Mouse (Mus musculus): ENCODE results near the gene 1700109H08Rik.
"Not testable (repeated sequence)": the region's sequence is repeated elsewhere in the genome, so short reads cannot be mapped to it uniquely, and the experiment has no call there.

1700109H08Rik gene

DNA sequence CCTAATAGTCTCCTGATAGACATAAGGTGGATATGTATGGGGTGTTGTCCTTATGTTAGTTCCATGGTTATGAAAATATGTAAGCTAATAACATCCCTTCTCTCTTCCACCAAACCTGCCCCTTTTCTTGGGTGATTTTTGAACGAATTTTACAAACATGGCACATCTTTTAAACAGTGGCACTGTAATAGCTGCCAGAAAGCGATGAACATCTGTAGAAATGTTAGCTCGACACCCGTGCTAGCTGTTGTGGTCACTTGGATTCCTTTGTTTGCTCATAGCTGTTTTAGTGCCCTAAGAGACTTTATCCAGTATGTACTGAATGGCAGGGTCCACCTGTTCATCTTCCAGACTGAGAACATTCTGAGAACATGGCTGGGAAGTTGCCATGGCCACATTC lies at the start of gene 1700109H08Rik:
1700109H08Rik (plus strand) TSS at position 301 of the 400 bp plus-strand sequence.
- DNase-seq, result no peak

DNA sequence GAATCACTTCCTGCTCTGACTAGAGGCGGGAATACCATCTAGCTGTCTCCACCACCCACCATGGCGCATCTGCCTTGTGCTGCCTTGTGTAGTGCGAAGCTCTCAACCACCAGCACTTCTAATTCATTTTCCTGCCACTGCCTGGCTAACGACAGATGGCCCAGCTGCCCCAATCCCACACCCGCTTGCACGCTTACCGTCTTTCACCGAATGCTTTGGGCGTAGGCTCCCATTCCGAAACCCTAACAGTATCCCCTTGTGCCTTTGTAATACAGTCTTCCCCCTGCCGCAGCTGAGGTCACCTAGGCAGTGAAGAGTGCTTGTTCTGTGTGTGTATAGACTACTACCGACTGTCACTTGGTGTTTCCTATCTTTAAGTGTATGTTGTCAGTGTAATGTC lies 49.6 kb upstream of the 1700109H08Rik start:
- no peak for DNase-seq

DNA sequence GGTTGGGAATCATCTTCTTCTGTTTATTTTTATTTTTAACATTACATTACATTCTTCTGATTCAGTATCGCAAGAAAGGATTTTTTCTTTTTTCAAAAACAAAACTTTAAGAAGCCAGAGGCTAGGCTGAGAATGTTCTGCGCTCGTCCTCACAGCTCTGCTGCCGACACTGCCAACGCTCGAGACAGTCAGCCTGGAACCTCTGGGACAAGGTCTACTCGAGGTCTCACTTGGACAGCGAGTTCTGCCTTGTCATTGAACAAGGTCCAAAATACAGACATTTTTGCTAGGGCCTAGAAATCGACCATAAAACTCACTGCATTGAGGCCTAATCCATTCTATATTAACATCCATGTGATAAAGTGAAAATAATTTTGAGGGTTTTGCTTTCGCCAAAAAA lies 48.5 kb upstream of the 1700109H08Rik start:
- no peak for DNase-seq

DNA sequence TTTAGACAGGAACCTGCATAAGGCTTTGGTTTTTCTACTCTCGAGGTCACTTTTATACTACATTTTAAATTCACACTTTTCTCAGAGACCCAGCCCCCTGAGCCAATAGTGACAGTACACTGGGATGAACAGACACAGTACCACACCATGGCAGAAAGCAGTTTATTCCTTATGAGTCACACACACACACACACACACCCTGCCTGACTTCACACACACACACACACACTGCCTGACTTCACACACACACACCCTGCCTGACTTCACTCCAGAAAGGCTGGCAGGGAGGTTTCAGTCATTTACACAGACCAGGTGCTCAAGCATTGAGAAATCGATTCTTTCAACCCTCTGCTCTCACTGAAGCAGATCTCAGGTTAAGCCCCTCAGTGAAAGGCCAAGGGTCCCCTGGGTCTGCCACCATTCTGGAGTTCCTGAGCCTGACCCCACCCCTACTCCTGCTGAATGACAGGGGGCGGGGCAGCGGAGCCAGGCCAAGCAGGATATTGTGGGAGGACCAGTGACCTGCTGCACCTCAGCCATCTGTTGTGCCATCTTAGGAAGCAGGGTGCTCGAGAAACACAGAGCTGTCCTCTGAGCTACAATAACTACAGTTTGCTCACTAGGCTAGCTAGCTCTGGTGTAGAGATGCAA lies 44.2 kb upstream of the 1700109H08Rik start:
- no peak for DNase-seq

DNA sequence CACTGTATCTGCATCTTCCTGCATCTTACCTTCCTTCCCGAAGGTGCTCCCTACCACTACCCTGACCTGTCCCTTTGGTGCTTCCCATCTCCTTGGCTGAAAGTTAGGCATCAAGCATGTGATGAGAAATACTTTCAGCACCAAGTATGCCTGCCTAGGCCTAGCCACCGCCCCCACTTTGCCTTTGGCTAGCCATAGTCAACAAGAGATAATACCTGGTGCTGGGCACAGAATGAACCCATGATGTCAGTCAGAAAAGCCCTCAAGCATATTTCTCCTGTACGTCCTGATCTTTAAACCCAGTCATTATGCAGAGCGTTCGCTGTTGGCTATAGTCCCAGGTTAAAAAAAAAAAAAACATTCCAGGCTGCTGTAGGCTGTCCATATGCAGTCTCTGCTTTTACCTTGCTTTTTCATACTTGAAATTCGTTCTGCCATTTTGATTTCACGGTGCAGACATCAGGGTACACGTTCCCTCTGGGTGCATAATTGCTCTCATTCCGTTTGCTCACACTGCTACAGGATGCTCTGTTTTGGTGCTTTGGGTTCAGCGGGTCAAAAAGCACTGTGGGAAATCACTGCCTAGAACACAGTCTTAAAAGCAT lies 41.7 kb upstream of the 1700109H08Rik start:
- no peak for DNase-seq

DNA sequence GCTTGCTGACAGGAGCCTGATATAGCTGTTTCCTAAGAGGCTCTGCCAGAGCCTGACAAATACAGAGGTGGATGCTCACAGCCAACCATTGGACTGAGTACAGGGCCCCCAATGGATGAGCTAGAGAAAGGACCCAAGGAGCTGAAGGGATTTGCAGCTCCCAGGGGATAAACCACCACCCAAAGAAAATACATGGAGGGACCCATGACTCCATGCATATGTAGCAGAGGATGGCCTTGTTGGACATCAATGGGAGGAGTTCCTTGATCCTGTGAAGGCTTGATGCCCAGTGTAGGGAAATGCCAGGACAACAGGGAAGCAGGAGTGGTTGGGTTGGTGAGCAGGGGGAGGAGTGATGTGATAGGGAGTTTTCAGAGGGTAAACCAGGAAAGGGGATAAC lies 39.3 kb upstream of the 1700109H08Rik start:
- not testable (repeated sequence) for DNase-seq

DNA sequence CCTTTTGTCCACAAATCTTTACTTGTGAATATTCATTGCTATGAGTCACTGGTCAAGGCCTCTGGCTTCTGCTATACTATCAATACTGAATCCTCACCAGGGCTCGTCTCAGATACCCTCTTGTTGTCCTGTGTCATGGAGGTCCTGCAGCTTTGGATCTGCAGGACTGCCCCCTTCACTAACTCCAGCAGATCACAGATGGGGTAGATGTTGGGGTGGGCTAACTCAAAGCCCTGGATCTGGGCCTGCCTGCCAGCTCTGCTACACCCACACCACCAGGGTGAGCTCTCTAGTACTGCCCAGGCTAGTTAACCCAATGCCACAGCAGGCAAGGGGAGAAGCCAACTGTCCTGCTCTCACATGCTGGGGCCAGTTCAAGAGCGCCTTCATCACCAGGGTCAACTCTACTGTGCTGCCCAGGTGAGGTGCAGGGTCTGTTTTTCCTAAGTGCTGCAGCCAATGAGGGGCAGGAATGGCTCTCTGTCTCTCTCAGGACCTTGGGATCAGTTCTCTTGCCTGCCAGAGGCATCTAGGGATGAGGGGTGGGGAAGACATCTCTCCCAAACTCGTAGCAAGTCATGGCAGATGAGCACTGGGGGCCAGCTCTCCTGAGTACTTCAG lies 34.7 kb upstream of the 1700109H08Rik start:
- no peak for DNase-seq

DNA sequence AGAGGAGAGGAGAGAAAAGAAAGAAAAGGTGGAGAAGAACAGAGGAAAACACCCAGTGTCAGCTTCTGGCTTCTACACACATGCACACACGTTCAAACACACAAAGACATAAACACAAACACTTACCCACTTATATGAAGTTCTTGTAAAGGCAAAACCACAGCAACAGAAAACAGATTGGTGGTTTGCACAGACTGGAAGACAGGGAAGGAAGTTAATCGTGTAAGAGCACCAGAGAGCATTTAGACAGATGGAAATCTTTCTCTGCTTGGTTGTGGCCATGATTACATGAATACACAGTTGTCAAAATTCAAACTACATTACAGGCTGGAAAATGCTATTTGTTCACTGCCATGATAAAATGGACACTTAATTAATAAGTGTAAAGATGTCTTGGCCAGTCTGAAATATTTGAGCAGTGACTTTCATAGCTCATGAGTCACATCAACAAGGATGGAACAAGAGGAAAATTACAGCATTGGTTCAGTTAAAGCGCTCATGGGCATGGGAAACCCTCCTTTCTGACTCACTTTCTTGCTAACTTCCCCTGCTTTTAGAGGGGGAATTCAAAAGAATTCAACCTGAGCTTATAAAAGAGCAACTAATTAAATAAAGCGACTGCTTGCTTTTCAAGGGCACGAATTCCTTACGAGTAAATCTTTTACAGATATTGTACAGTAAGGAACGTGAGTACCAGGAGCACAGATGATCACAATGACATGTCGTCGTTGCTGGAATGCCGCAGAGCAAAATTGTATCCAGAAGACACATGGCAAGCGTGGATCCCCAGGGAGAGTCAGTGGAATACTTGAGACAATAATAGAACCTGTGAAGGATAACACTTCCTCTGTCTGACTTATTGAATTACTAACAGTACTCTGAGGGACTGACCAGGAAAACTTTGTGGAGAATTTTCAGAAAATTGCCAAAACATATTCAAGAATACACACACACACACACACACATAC lies 32.6 kb upstream of the 1700109H08Rik start:
- no peak for DNase-seq

DNA sequence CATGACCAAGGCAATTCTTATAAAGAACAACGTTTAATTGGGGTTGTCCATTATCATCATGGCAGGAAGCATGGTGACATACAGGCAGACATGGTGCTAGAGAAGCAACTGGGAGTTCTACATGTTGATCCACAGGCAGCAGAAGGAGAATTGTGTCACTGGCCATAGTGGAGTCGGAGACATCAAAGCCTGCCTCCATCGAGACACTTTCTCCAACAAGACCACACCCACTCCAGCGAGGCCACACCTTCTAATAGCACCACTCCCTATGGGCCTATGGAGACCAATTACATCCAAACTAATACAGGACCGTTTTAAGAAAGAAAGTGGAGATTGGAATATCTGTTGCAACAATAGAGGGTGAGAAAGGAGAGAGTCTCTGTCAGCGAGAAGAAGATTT lies 29.5 kb upstream of the 1700109H08Rik start:
- DNase-seq, result no peak

DNA sequence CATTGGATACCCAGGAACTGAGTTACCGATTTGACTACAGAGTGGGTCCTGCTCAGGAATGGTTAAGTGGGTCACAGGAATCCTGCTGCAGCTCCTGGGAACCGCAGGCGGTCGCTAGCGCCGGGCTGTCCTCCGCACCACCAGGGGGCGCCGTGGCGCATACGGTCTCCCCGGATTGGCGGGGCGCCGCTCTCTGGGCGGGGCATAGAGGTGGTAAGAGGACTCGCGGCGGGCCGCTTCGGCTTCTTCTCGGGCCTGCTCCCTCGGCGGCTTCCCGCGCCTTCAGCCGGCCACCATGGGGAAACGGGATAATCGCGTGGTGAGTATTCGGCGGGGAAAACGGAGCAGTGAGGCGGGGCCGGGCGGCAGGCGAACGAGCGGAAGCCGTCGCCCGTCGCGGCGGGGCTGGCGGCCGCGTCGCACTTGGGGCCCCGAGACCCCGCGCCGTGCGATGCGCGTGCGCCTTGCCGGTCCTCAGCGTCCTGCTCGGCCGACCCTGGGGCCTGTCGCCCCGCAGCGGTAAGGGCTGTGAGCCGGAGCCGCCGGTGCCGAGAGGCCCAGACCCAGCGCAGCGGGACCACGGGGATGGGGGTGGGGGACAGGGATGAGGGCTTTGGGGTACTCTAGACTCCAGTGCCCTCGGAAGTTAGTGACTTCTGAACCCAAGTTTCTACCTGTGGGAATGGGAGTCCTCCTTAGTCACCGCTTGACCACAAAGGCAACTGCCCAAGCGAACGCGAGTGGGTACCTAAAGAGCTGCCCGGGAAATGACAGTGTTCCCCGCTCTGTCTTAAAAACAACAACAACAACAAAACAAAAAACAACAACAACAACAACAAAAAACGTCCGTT lies 27.5 kb upstream of the 1700109H08Rik start, which contains the start of gene Fam133b:
Fam133b (plus strand) TSS at position 205 of the 851 bp plus-strand sequence.
- peak; percentile 99 for DNase-seq

DNA sequence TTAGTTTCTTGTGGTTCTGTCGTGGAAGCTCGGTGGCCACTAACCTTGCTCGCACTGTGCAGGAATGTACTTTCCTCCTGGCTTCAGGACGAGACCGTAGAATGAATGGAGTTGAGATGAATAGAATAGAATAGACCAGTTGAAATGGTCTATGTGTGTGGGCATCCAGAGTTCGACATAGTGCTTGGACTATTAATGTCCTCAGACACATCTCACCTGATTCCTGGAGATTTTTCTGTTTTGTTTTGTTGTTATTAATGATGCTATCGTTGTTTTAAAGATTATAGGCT lies 26.9 kb upstream of the 1700109H08Rik start:
- DNase-seq, result no peak

DNA sequence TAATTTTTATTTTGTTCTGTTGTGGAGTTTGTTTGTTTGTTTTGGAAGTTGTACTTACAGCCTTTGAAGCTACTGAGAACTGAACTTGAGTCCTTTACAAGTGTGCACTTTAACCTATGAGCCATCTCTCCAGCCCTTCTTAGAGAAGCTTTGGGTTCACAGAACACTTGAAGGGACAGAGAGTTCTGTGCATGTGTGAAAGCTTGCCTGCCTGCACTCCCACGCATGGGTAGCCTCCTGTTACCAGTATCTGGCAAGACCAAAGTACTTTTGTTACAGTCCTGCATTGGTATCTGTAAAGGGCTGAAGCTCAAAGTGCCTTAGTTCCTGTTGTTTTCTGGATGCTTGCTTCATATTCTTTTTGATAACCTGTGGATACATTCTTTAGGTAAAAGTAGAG lies 25.1 kb upstream of the 1700109H08Rik start:
- no peak for DNase-seq

DNA sequence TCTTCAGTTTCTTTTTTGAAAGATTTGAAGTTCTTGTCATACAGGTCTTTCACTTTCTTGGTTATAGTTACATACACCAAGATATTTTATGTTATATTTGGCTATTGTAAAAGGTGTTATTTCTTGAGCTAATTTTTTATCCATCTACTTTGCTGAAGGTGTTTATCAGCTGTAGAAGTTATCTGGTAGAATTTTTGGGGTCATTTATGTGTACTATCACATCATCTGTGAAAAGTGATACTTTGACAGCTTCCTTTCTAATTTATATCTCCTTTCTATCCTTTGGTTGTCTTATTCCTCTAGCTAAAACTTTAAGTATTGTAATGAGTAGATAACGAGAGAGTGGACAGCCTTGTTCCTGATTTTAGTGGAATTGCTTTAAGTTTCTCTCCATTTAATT lies 19.9 kb upstream of the 1700109H08Rik start:
- DNase-seq, result no peak

DNA sequence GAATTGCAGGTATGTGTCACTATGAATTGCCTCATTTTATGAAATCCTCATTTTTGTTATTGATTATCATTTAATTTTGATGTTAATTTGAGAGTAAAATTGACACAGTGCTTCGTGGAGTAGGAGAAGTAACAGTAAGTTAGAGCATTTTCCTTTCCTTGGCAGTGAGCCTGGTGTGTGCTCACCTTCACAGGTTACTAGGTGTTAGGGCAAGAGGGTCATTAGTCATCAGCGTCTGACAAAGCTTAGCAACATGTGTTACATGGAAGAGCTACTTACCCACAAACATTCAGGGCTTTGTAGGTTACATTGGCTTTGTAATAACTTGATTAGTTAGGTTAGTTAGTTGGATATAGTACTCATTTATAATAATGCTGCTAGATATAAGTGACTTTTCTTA lies 17.2 kb upstream of the 1700109H08Rik start:
- no peak for DNase-seq

DNA sequence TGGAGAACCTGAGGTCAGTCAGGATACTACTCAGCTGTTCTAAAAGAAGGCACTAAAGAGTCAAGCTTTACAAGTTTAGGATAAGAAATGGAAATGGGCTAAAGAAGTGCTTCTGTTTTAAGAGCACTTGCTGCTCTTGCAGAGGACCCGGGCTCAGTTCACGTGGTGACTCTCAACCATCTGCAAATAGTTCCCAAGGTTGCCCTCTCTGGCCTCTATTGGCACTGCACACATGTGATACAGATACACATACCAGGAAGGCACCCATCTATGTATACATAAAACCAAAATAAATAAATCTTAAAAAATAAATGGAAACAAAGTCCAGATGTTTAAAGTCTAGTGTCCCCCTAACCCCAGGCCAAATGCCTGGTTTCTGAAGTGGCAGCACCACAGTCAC lies 3.5 kb downstream of the 1700109H08Rik start:
- no peak for DNase-seq

DNA sequence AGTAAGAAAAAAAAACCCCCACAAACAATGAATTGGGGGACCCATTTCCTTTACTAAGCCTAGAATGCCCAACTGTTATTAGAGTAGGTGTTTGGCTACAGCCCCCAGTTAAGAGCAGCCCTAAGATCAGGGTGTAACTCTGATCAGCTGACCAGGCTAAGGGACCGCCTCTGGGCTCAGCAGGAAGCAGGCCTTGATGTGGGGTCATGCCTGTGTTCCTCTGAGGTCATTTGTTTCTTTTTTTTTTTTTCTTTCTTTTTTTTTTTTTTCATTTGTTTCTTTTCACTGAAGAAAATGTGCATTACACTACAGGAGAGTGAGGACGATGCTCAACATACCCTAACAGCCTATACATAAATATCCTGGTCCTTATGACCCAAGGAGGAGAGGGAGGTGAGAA lies 6.6 kb downstream of the 1700109H08Rik start:
- no peak for DNase-seq

DNA sequence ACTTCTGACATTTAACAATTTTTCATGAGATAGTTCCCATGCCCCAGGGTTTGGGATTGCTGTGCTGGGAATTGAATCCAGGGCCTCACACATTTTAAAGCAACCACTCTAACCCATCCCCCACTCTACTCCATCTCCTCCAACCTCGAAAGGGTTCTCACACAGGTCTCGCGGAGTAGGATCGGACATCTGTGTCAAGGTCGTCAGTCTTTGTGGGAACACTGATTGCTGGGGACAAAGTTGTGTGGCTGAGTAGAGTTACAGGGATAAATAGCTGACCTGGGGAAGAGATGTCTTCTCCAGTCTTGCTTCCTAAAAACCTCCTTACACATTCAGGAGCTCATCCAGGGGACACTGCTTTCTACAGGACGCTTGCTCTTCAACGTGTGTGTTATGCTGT lies 7.7 kb downstream of the 1700109H08Rik start:
- no peak for DNase-seq

DNA sequence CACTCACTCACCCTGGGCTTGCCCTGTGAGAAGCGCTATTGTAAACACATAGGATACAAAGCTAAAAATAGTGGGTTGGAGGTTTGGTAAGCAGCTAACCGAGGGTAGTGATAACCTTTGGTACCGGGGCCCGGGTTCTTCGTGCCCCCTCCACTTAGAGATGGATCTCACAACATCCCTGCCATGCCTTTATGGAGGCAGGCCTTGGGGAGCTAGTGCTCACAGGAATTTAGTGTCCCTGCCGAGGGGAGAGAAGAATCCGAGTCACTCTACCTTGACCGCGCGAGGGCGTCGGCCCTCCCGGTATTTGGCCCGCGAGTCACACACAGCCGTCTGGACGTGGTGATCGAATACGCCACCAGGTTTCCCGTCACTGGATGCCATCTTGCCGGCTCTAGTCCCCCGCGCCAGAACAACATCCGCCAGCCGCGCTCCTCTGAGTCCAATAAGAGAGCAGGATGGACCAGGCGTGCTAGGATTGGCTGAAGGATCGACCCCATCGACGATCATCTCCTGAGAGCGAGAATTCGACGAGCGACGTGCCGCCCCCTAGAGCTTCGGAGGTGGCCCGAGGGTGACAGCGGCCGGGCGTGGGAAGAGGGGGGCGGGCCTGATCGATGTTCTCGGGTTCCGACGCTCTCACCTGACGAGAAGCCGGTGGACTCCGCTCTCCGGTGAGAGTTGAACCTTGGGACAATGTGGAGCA lies 24.5 kb downstream of the 1700109H08Rik start, which contains the start of gene Pex1:
Pex1 (plus strand) TSS at position 374 of the 706 bp plus-strand sequence.
- peak; percentile 94 for DNase-seq

DNA sequence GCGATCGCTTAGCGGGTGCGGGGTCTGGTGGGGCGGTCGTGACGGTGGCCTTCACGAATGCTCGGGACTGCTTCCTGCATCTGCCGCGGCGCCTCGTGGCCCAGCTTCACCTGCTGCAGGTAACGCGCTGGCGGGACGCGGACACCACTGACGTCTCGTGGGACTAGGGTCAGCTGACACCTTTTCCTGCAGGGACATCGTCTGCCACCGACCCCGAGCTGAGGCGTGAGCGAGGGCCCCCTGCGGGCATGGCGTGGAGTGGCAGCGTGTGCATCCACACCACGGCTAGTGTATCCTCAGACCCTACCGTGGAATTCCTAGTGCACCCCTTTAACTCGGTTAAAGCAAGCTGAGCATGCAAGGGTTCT lies 25.0 kb downstream of the 1700109H08Rik start, which contains the start of gene Rbm48:
Rbm48 (minus strand) TSS at position 187 of the 368 bp plus-strand sequence.
- DNase-seq, result peak; percentile 82

DNA sequence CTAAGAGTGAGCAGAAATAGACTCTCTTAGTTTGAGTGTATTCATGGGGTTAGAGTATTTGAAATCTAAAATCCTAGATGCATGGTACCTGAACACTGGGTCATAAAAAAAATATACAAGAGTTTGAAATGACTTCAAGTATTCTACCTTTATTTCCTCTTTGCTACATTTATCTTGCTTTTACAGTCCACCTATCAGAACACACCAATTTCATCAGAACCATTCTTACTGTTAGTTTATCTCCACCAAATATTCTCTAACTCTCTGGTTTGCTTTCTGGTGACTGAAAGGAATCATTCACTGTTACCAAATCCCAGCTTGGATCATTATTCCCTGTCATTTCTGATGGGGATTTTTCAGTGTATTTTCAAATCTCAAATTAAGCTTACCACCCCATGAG lies 25.8 kb downstream of the 1700109H08Rik start:
- no peak for DNase-seq

DNA sequence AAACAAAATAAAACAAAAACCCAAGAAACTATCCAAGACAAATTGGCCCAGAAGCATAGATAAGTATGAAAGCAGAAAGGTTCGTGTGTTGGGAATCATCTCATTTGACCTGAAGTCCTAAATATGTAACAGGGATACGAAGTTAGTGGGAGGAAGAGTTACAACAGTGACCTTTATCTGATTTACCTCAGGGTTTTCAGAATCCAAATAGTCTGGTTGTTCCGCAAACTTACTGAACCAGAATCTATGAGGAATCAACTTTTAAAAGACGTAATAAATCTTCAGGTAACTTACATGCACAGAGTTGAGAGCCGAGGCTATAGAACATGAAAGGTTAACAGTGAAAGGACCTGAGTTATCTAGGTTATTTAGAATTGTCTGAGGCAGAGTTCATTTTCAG lies 27.4 kb downstream of the 1700109H08Rik start:
- DNase-seq, result no peak

DNA sequence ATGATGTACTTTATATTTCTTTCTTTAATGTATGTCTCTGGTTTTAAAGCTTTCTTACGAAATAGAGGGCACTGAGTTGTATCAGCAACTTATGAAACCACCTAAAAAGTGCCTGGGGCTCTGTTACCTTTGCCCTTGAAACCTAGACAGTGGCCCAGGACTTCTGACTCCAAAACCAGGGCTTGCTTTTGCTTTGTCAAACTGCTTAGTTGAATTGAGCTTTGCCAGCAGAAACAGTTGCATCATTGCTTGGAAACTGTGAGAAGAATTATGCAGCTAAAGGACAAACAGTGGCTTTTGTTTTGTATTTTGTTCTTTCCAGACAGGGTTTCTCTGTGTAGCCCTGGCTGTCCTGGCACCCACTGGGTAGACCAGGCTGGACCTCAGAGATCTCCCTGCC lies 28.9 kb downstream of the 1700109H08Rik start:
- no peak for DNase-seq

Measured in lung, postnatal 14 days (tissue).